Mouse (Mus musculus) stomach, embryonic 15.5 days (tissue): Measurements from ENCODE around the gene Dchs1. TPM values are rescaled to one million over a fixed set of nuclear protein-coding genes. Genes with fewer than 3 reads are reported as not detected.
"Not testable (repeated sequence)": the region's sequence is repeated elsewhere in the genome, so short reads cannot be mapped to it uniquely, and the experiment has no call there.

Experiments
- ATAC-seq: fragments of 200-750 bp; cut with Nextera tagmentation; 2 replicates; pipeline ENCODE4 v1.8.0; 2017; ENCODE audit warnings: low read depth, moderate number of reproducible peaks, moderate TSS enrichment; ENCODE audit not compliant: insufficient read depth, low FRiP score
- H3K27ac ChIP-seq: fragments of 300-500 bp; sonication (generic); 2 replicates; pipeline ENCODE4 v1.5.1; 2015; ENCODE audit warnings: mild to moderate bottlenecking, inconsistent platforms
- H3K27me3 ChIP-seq: fragments of 300-500 bp; sonication (generic); replicated peaks from 2 replicates; pipeline ENCODE4 v1.6.1; 2015; ENCODE audit warnings: inconsistent platforms
- H3K36me3 ChIP-seq: fragments of 300-500 bp; sonication (generic); 2 replicates; pipeline ENCODE4 v1.6.1; 2015; ENCODE audit warnings: inconsistent platforms
- H3K4me1 ChIP-seq: fragments of 300-500 bp; sonication (generic); 2 replicates; pipeline ENCODE4 v1.6.1; 2015; ENCODE audit warnings: inconsistent platforms
- H3K4me2 ChIP-seq: fragments of 300-500 bp; sonication (generic); 2 replicates; pipeline ENCODE4 v1.6.1; 2015; ENCODE audit warnings: mild to moderate bottlenecking, inconsistent platforms
- H3K4me3 ChIP-seq: fragments of 300-500 bp; sonication (generic); replicated peaks from 2 replicates; pipeline ENCODE4 v1.5.1; 2015; ENCODE audit warnings: inconsistent platforms
- H3K9ac ChIP-seq: fragments of 300-500 bp; sonication (generic); 2 replicates; pipeline ENCODE4 v1.6.1; 2015; ENCODE audit warnings: inconsistent platforms
- H3K9me3 ChIP-seq: fragments of 300-500 bp; sonication (generic); 2 replicates; pipeline ENCODE4 v1.6.1; 2016; ENCODE audit warnings: inconsistent platforms
- WGBS: fragments of 180-500 bp; shearing (Covaris S2); methylation state at CpG from one replicate; pipeline ENCODE4 v1.1.7; 2015; 5-methylcytosine and 5-hydroxymethylcytosine counted together
- polyA plus RNA-seq: library from polyadenylated mRNA; unstranded; fragments of >200 nt; fragmentation: Nextera tagmentation; extraction: Ambion mirVana; gene quantifications from 2 replicates; pipeline ENCODE4 v1.2.1, GENCODE M21; 2015

The Dchs1 gene
- polyA plus RNA-seq, 1 experiment from 2014 or later, result 8.6 TPM

- H3K4me3 ChIP-seq, result peak overlapping the region; percentile 77
- H3K27ac ChIP-seq, result peak overlapping the region; percentile 96
- no peaks in the 10 kb centered on the region for H3K27me3 ChIP-seq
- peak overlapping the region; percentile 68 for H3K4me2 ChIP-seq
- ATAC-seq, result peak; percentile 51; the same call in 1 of the 2 replicates
- peaks cover 22% of the 10 kb centered on the region for H3K4me1 ChIP-seq
- peak overlapping the region; percentile 16 for H3K9ac ChIP-seq
- no peaks in the 10 kb centered on the region for H3K9me3 ChIP-seq
- peaks cover 25% of the 10 kb centered on the region for H3K36me3 ChIP-seq
- 18% methylated on average over 3 of the region's 3 CpGs for WGBS
Observed at GRCm38 (mm10) chr7:105738948-105739347, 48.5 kb downstream of the Dchs1 start.

GRCm38 (mm10) chr7:105738286-105738685 lies 49.2 kb downstream of the Dchs1 start:
- H3K9me3 ChIP-seq, result no peaks in the 10 kb centered on the region
- peaks cover 31% of the 10 kb centered on the region for H3K36me3 ChIP-seq
- peak overlapping the region; percentile 77; the same call in 1 of the 2 replicates for H3K4me3 ChIP-seq
- H3K27ac ChIP-seq, result peak overlapping the region; percentile 96
- H3K4me2 ChIP-seq, result peak overlapping the region; percentile 68
- peaks cover 22% of the 10 kb centered on the region for H3K4me1 ChIP-seq
- no peak for ATAC-seq
- no peak overlapping the region for H3K9ac ChIP-seq
- no peaks in the 10 kb centered on the region for H3K27me3 ChIP-seq
- 68% methylated on average over 2 of the region's 2 CpGs for WGBS

- ATAC-seq, result no peak
- peak overlapping the region; percentile 77 for H3K4me3 ChIP-seq
- H3K4me2 ChIP-seq, result peak overlapping the region; percentile 68
- peak overlapping the region; percentile 89; the same call in 1 of the 2 replicates for H3K27ac ChIP-seq
- H3K27me3 ChIP-seq, result no peaks in the 10 kb centered on the region
- H3K9me3 ChIP-seq, result no peaks in the 10 kb centered on the region
- H3K36me3 ChIP-seq, result peaks cover 38% of the 10 kb centered on the region
- peak overlapping the region; percentile 88 for H3K9ac ChIP-seq
- 19% methylated on average over 3 of the region's 3 CpGs for WGBS
- H3K4me1 ChIP-seq, result peaks cover 16% of the 10 kb centered on the region; the same call in 1 of the 2 replicates
Observed at GRCm38 (mm10) chr7:105737648-105738047, 49.8 kb downstream of the Dchs1 start.

GRCm38 (mm10) chr7:105736911-105737521 lies 50.4 kb downstream of the Dchs1 start, which contains the start of gene Rrp8:
TSS of gene Rrp8 (minus strand) at chr7:105737385.
- H3K36me3 ChIP-seq, result peaks cover 37% of the 10 kb centered on the region
- H3K4me3 ChIP-seq, result peak within 1 kb of the TSS; percentile 77
- under 1% methylated on average over 30 of the region's 30 CpGs for WGBS
- H3K27ac ChIP-seq, result peak within 1 kb of the TSS; percentile 96
- peak within 1 kb of the TSS; percentile 68 for H3K4me2 ChIP-seq
- peaks cover 14% of the 10 kb centered on the region; the same call in 1 of the 2 replicates for H3K4me1 ChIP-seq
- no peaks in the 10 kb centered on the region for H3K27me3 ChIP-seq
- peak; percentile 3; the same call in 1 of the 2 replicates for ATAC-seq
- no peaks in the 10 kb centered on the region for H3K9me3 ChIP-seq
- H3K9ac ChIP-seq, result peak within 1 kb of the TSS; percentile 88

GRCm38 (mm10) chr7:105736264-105736901 lies 51.1 kb downstream of the Dchs1 start, which contains the start of gene Ilk:
TSS of gene Ilk (plus strand) at chr7:105736592.
- Histone ChIP-seq H3K27ac (peak within 1 kb of the TSS; percentile 89), H3K4me3 (peak within 1 kb of the TSS; percentile 77), H3K4me1 (peaks cover 14% of the 10 kb centered on the region; the same call in 1 of the 2 replicates), H3K36me3 (peaks cover 35% of the 10 kb centered on the region), H3K9ac (peak within 1 kb of the TSS; percentile 88), H3K27me3 (no peaks in the 10 kb centered on the region), H3K9me3 (no peaks in the 10 kb centered on the region), H3K4me2 (peak within 1 kb of the TSS; percentile 68)
- under 1% methylated on average over 62 of the region's 62 CpGs for WGBS
- ATAC-seq, result peak; percentile 99

- peak overlapping the region; percentile 89; the same call in 1 of the 2 replicates for H3K27ac ChIP-seq
- peak overlapping the region; percentile 68 for H3K4me2 ChIP-seq
- WGBS, result 47% methylated on average over 4 of the region's 4 CpGs
- ATAC-seq, H3K9me3 ChIP-seq, H3K27me3 ChIP-seq: not testable (repeated sequence)
- peaks cover 14% of the 10 kb centered on the region; the same call in 1 of the 2 replicates for H3K4me1 ChIP-seq
- peaks cover 26% of the 10 kb centered on the region for H3K36me3 ChIP-seq
- peak overlapping the region; percentile 88 for H3K9ac ChIP-seq
- H3K4me3 ChIP-seq, result peak overlapping the region; percentile 77
Observed at GRCm38 (mm10) chr7:105735464-105735863, 52.0 kb downstream of the Dchs1 start.

GRCm38 (mm10) chr7:105734826-105735225 lies 52.6 kb downstream of the Dchs1 start:
- 84% methylated on average over 8 of the region's 8 CpGs for WGBS
- H3K36me3 ChIP-seq, result peaks cover 27% of the 10 kb centered on the region
- H3K4me1 ChIP-seq, result peaks cover 14% of the 10 kb centered on the region; the same call in 1 of the 2 replicates
- no peak overlapping the region for H3K9ac ChIP-seq
- no peaks in the 10 kb centered on the region for H3K9me3 ChIP-seq
- H3K4me2 ChIP-seq, result 0 out of 2 replicates have a peak overlapping the region, but pooled peaks have one; percentile 68
- no peaks in the 10 kb centered on the region for H3K27me3 ChIP-seq
- H3K27ac ChIP-seq, result no peak overlapping the region
- no peak overlapping the region for H3K4me3 ChIP-seq
- ATAC-seq, result no peak

- H3K9ac ChIP-seq, result no peak overlapping the region
- H3K27ac ChIP-seq, result no peak overlapping the region
- H3K4me3 ChIP-seq, result no peak overlapping the region
- peaks cover 31% of the 10 kb centered on the region for H3K36me3 ChIP-seq
- H3K27me3 ChIP-seq, result no peaks in the 10 kb centered on the region
- 93% methylated on average over 11 of the region's 11 CpGs for WGBS
- ATAC-seq, result no peak
- no peaks in the 10 kb centered on the region for H3K9me3 ChIP-seq
- no peak overlapping the region for H3K4me2 ChIP-seq
- peaks cover 11% of the 10 kb centered on the region; the same call in 1 of the 2 replicates for H3K4me1 ChIP-seq
Observed at GRCm38 (mm10) chr7:105733836-105734235, 53.6 kb downstream of the Dchs1 start.

- Histone ChIP-seq H3K9me3 (no peaks in the 10 kb centered on the region), H3K4me1 (peaks cover 2% of the 10 kb centered on the region; the same call in 1 of the 2 replicates), H3K9ac (no peak overlapping the region), H3K27ac (no peak overlapping the region), H3K27me3 (no peaks in the 10 kb centered on the region), H3K4me2 (no peak overlapping the region), H3K36me3 (peaks cover 26% of the 10 kb centered on the region), H3K4me3 (no peak overlapping the region)
- WGBS, result 78% methylated on average over 6 of the region's 6 CpGs
- no peak for ATAC-seq
Observed at GRCm38 (mm10) chr7:105728701-105729428, 58.6 kb downstream of the Dchs1 start.

- H3K9me3 ChIP-seq, result no peaks in the 10 kb centered on the region
- H3K9ac ChIP-seq, result no peak overlapping the region
- H3K4me2 ChIP-seq, result no peak overlapping the region
- H3K27me3 ChIP-seq, result no peaks in the 10 kb centered on the region
- H3K4me1 ChIP-seq, result no peaks in the 10 kb centered on the region
- no peak overlapping the region for H3K4me3 ChIP-seq
- 0 out of 2 replicates have a peak, but pooled peaks cover 10% of the 10 kb centered on the region for H3K36me3 ChIP-seq
- H3K27ac ChIP-seq, result no peak overlapping the region
- 90% methylated on average over 4 of the region's 4 CpGs for WGBS
- no peak for ATAC-seq
Observed at GRCm38 (mm10) chr7:105726980-105727325, 60.5 kb downstream of the Dchs1 start.

GRCm38 (mm10) chr7:105726144-105726979 lies 61.1 kb downstream of the Dchs1 start:
- Histone ChIP-seq H3K4me1 (no peaks in the 10 kb centered on the region), H3K4me3 (no peak overlapping the region), H3K36me3 (0 out of 2 replicates have a peak, but pooled peaks cover 6% of the 10 kb centered on the region), H3K27me3 (no peaks in the 10 kb centered on the region), H3K27ac (no peak overlapping the region), H3K9ac (no peak overlapping the region), H3K4me2 (no peak overlapping the region), H3K9me3 (no peaks in the 10 kb centered on the region)
- no peak; the same call in 1 of the 2 replicates for ATAC-seq
- 80% methylated on average over 4 of the region's 4 CpGs for WGBS
